Mouse (Mus musculus): ENCODE measurements around the gene Hoxd4. TPM values are rescaled to one million over a fixed set of nuclear protein-coding genes. Genes with fewer than 3 reads are reported as not detected.
A peak's percentile ranks its signal among the peaks of the same experiment; 100 is the strongest.

Gene Hoxd4
- polyA plus RNA-seq, 1 experiment from 2014 or later = 0.82 TPM

DNA sequence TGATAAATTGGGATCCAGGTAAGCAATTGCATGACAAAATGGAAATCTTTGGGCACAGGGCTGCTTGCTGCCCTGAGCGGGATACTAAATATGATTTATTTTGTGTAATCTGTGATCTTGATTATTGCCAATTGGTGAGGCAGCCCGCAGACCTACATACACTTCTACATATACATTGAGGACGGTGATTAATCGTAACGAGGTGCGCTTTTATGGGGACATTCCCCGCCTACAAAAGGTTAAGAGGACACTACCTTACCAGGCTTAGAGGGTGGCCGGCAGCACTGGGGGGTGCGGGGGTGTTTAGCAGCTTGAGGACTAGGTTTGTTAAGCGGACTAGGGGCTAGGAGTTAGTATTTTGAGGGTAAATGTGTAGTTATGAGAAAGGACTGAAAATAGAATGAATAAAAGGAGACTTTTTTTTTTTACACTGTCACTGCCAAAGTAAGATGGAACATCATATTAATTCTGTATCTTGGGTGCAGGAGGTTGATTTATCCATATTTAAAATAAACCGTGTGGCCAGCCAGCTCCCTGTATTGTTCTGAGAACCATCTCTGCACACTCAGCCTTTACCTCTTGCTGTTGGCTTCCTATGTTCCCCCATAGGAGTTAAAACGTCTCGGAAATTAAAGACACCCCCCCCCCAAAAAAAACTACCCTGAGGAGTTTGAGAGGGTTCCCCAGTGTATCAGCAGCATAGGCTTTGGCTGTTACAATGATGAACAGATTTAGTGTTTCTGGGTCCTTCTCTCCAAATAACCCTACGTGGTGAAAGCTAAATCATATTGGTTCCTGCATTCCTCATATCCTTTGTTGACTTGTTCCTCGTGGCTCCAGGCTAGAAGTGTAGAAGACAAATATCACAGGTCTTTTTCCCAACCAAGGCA is 25.2 kb downstream of the Hoxd4 start:
- DNase-seq (ENCODE audit: low spot score) = no peak
- H3K4me3 ChIP-seq (ENCODE audit: low read depth, low read length) = peak overlapping the region; percentile 29
- H3K27me3 ChIP-seq (replicated peaks; ENCODE audit: control insufficient read depth, insufficient read depth, low read length) = peaks cover 97% of the 10 kb centered on the region
- WGBS = 4% methylated on average over 15 of the region's 15 CpGs
- H3K36me3 ChIP-seq (ENCODE audit: control insufficient read depth, insufficient read depth, low read length) = no peaks in the 10 kb centered on the region
- H3K9me3 ChIP-seq (ENCODE audit: control insufficient read depth, low read length) = no peaks in the 10 kb centered on the region
- H3K4me2 ChIP-seq (ENCODE audit: low read depth, low read length) = peak overlapping the region; percentile 46
- no peak overlapping the region; the same call in 1 of the 2 replicates for H3K27ac ChIP-seq (replicated peaks; ENCODE audit: low read depth, low read length)
- no peak for ATAC-seq (ENCODE audit: low read depth)
- H3K4me1 ChIP-seq (ENCODE audit: control insufficient read depth, insufficient read depth, low read length) = no peaks in the 10 kb centered on the region; the same call in 1 of the 2 replicates
- H3K9ac ChIP-seq (ENCODE audit: low read depth, low read length) = peak overlapping the region; percentile 42

- Histone ChIP-seq H3K27ac (replicated peaks; ENCODE audit: low read depth, low read length) (no peak overlapping the region), H3K4me2 (ENCODE audit: low read depth, low read length) (peak overlapping the region; percentile 35; the same call in 1 of the 2 replicates), H3K4me1 (ENCODE audit: control insufficient read depth, insufficient read depth, low read length) (no peaks in the 10 kb centered on the region; the same call in 1 of the 2 replicates), H3K4me3 (ENCODE audit: low read depth, low read length) (peak overlapping the region; percentile 13; the same call in 1 of the 2 replicates), H3K9me3 (ENCODE audit: control insufficient read depth, low read length) (no peaks in the 10 kb centered on the region), H3K27me3 (replicated peaks; ENCODE audit: control insufficient read depth, insufficient read depth, low read length) (peaks cover 97% of the 10 kb centered on the region), H3K36me3 (ENCODE audit: control insufficient read depth, insufficient read depth, low read length) (no peaks in the 10 kb centered on the region), H3K9ac (ENCODE audit: low read depth, low read length) (no peak overlapping the region)
- DNase-seq (ENCODE audit: low spot score) (peak; percentile 61), ATAC-seq (ENCODE audit: low read depth) (no peak)
- 1% methylated on average over 7 of the region's 7 CpGs for WGBS
Measured at GRCm38 (mm10) chr2:74737578-74738070, 25.9 kb downstream of the Hoxd4 start.

DNA sequence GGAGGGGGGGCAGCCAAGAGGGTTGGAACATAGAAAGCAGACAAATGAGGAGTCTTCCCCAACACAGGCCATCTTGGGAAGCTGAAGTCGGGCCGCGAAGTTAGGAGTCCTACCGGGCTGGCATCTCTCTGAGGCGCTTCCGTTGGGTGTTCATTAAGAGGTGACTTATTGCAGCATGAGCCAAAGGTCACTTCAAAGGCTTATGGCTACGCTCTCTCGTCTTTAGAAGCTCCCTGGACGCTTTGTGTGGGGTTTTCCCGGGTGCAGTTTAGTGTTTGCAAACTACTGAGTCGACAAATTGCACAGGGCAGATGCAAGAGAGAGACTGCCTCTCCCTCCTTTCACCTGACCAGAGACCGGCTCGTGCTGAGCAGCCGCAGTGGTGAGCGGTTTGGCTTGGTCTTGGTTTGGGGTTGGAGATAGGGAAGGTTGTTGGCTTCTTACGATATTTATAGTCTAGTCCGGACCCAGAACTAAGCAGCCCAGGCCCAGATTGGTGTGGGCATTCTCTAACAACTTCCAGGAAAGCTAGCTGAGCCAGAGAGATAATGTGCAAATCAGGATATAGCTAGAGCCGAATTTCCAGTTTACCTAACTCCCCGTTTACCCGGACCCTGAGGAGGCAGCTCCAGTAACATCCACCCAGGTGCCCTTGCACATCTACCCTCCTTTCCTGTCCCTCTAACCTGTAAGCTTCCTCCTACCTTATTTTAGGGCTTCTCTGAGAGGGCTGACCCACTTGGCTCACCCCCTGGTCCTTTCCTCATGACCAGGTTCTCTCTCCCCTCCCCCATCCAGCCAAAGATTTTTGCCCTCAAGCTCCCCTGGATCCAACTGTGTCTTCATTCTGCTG is 27.1 kb downstream of the Hoxd4 start:
- peak overlapping the region; percentile 35 for H3K4me2 ChIP-seq (ENCODE audit: low read depth, low read length)
- WGBS = 5% methylated on average over 20 of the region's 20 CpGs
- no peaks in the 10 kb centered on the region for H3K36me3 ChIP-seq (ENCODE audit: control insufficient read depth, insufficient read depth, low read length)
- no peaks in the 10 kb centered on the region; the same call in 1 of the 2 replicates for H3K4me1 ChIP-seq (ENCODE audit: control insufficient read depth, insufficient read depth, low read length)
- DNase-seq (ENCODE audit: low spot score) (no peak), ATAC-seq (ENCODE audit: low read depth) (no peak)
- H3K27me3 ChIP-seq (replicated peaks; ENCODE audit: control insufficient read depth, insufficient read depth, low read length) = peaks cover 97% of the 10 kb centered on the region
- peak overlapping the region; percentile 17; the same call in 1 of the 2 replicates for H3K4me3 ChIP-seq (ENCODE audit: low read depth, low read length)
- H3K9me3 ChIP-seq (ENCODE audit: control insufficient read depth, low read length) = no peaks in the 10 kb centered on the region
- H3K9ac ChIP-seq (ENCODE audit: low read depth, low read length) = peak overlapping the region; percentile 8; the same call in 1 of the 2 replicates
- no peak overlapping the region; the same call in 1 of the 2 replicates for H3K27ac ChIP-seq (replicated peaks; ENCODE audit: low read depth, low read length)

- H3K9ac ChIP-seq (ENCODE audit: low read depth, low read length) = no peak overlapping the region
- H3K4me3 ChIP-seq (ENCODE audit: low read depth, low read length) = no peak overlapping the region
- H3K4me1 ChIP-seq (ENCODE audit: control insufficient read depth, insufficient read depth, low read length) = no peaks in the 10 kb centered on the region; the same call in 1 of the 2 replicates
- no peaks in the 10 kb centered on the region for H3K36me3 ChIP-seq (ENCODE audit: control insufficient read depth, insufficient read depth, low read length)
- H3K27ac ChIP-seq (replicated peaks; ENCODE audit: low read depth, low read length) = no peak overlapping the region
- WGBS = 10% methylated on average over 2 of the region's 2 CpGs
- H3K4me2 ChIP-seq (ENCODE audit: low read depth, low read length) = peak overlapping the region; percentile 35
- peaks cover 98% of the 10 kb centered on the region for H3K27me3 ChIP-seq (replicated peaks; ENCODE audit: control insufficient read depth, insufficient read depth, low read length)
- DNase-seq (ENCODE audit: low spot score) (no peak), ATAC-seq (ENCODE audit: low read depth) (no peak)
- no peaks in the 10 kb centered on the region for H3K9me3 ChIP-seq (ENCODE audit: control insufficient read depth, low read length)
Measured at GRCm38 (mm10) chr2:74739476-74739800, 27.7 kb downstream of the Hoxd4 start.

GRCm38 (mm10) chr2:74739869-74740268 is 28.1 kb downstream of the Hoxd4 start:
- 4% methylated on average over 14 of the region's 14 CpGs for WGBS
- H3K4me2 ChIP-seq (ENCODE audit: low read depth, low read length) = peak overlapping the region; percentile 37
- no peaks in the 10 kb centered on the region; the same call in 1 of the 2 replicates for H3K4me1 ChIP-seq (ENCODE audit: control insufficient read depth, insufficient read depth, low read length)
- no peak for ATAC-seq (ENCODE audit: low read depth)
- no peak overlapping the region; the same call in 1 of the 2 replicates for H3K4me3 ChIP-seq (ENCODE audit: low read depth, low read length)
- DNase-seq (ENCODE audit: low spot score) = no peak
- H3K36me3 ChIP-seq (ENCODE audit: control insufficient read depth, insufficient read depth, low read length) = no peaks in the 10 kb centered on the region
- H3K27me3 ChIP-seq (replicated peaks; ENCODE audit: control insufficient read depth, insufficient read depth, low read length) = peaks cover 98% of the 10 kb centered on the region
- H3K9me3 ChIP-seq (ENCODE audit: control insufficient read depth, low read length) = no peaks in the 10 kb centered on the region
- no peak overlapping the region for H3K27ac ChIP-seq (replicated peaks; ENCODE audit: low read depth, low read length)
- peak overlapping the region; percentile 2; the same call in 1 of the 2 replicates for H3K9ac ChIP-seq (ENCODE audit: low read depth, low read length)

DNA sequence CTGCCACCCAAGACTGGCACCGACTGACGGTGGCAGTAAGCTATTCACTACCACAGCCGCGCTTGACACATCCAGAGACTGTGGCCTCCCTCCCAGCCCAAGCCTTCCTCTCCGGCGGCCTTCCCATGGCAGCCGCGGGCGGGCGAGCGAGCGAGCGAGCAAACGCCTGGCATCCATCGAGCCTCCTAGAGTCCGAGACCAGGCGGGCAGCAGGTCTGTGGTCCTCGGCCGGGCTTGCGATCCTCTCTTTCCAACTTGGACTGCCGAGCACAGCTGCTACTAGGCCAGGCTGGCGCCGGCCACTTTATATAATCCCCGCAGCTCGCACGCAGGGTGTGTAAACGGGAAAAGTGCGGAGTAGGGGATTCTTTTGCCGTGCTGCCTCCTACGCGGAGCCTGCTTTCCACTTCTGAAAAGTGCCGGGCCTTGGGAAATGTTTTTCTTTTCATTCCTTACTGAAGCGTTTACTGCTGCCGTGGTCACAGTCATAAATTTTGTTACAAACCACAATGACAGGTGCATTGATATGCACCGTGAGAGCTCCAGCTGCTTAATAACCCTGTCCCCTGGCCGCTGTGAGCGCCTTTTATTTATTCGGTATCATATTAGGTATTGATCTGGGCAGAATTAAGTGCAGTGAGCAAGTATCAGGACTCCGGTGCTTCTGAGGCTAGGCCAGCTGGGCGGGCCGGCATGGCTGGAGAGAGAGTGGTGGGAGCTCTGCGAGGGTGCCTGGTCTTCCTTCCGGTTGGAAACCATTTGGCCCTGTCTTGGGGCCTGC is 28.8 kb downstream of the Hoxd4 start:
- DNase-seq (ENCODE audit: low spot score) = no peak
- 3% methylated on average over 41 of the region's 43 CpGs for WGBS

GRCm38 (mm10) chr2:74741252-74741978 is 29.7 kb downstream of the Hoxd4 start:
- Histone ChIP-seq H3K27me3 (replicated peaks; ENCODE audit: control insufficient read depth, insufficient read depth, low read length) (peaks cover 98% of the 10 kb centered on the region), H3K4me1 (ENCODE audit: control insufficient read depth, insufficient read depth, low read length) (peaks cover 1% of the 10 kb centered on the region; the same call in 1 of the 2 replicates), H3K4me3 (ENCODE audit: low read depth, low read length) (no peak overlapping the region), H3K27ac (replicated peaks; ENCODE audit: low read depth, low read length) (no peak overlapping the region), H3K9me3 (ENCODE audit: control insufficient read depth, low read length) (no peaks in the 10 kb centered on the region), H3K36me3 (ENCODE audit: control insufficient read depth, insufficient read depth, low read length) (no peaks in the 10 kb centered on the region), H3K9ac (ENCODE audit: low read depth, low read length) (no peak overlapping the region), H3K4me2 (ENCODE audit: low read depth, low read length) (no peak overlapping the region)
- ATAC-seq (ENCODE audit: low read depth) (no peak), DNase-seq (ENCODE audit: low spot score) (no peak)
- 29% methylated on average over 2 of the region's 3 CpGs for WGBS

More for the DNA sequence above, 28.8 kb downstream of the Hoxd4 start:
- Histone ChIP-seq H3K9me3 (ENCODE audit: control insufficient read depth, low read length) (no peaks in the 10 kb centered on the region), H3K27me3 (replicated peaks; ENCODE audit: control insufficient read depth, insufficient read depth, low read length) (peaks cover 98% of the 10 kb centered on the region), H3K27ac (replicated peaks; ENCODE audit: low read depth, low read length) (no peak overlapping the region), H3K9ac (ENCODE audit: low read depth, low read length) (peak overlapping the region; percentile 2; the same call in 1 of the 2 replicates), H3K36me3 (ENCODE audit: control insufficient read depth, insufficient read depth, low read length) (no peaks in the 10 kb centered on the region), H3K4me2 (ENCODE audit: low read depth, low read length) (peak overlapping the region; percentile 37), H3K4me1 (ENCODE audit: control insufficient read depth, insufficient read depth, low read length) (no peaks in the 10 kb centered on the region; the same call in 1 of the 2 replicates), H3K4me3 (ENCODE audit: low read depth, low read length) (peak overlapping the region; percentile 15; the same call in 1 of the 2 replicates)
- ATAC-seq (ENCODE audit: low read depth) = no peak

All from embryonic facial prominence, embryonic 14.5 days (tissue).